Mouse (Mus musculus): ENCODE data around the gene Adgrb3.

DNA sequence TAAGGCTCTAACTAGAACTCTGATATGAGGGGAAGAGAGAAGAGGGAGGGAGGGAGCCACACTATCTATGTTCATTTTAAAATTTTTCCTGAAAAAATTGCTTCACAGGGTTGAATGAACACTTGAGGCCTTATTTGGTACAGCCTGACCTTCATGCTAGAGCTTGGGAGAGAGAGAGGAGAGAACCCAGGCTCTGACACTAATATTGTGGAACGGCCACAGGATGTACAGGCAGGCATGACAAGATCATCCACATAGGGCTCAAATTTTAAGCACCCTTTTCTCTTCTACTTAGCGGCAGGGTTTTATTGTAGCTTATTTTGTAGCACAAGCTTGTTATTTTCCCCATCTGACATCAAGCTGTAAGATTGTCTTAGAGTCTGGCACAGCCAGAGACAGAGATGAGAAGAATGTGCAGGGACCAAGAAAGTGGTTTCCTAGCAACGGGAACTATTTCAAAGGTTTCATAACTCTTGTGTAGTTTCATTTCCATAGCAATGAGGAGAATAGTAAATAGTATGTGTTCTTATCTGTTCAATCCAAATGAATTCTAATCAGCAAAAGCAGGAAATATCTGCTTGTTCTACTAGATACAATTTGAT is 721.9 kb downstream of the Adgrb3 start:
- TF ChIP-seq CTCF (IDR thresholded peaks at IDR 0.05; ENCODE audit: insufficient read depth, low read length) (no peak), POLR2A (IDR thresholded peaks at IDR 0.05; ENCODE audit: borderline replicate concordance, extremely low read depth, low read depth, low read length) (no peak)

All from lung, adult 2 months (tissue).